Mouse (Mus musculus): ENCODE measurements around the gene Plcxd2.

Plcxd2 gene

DNA sequence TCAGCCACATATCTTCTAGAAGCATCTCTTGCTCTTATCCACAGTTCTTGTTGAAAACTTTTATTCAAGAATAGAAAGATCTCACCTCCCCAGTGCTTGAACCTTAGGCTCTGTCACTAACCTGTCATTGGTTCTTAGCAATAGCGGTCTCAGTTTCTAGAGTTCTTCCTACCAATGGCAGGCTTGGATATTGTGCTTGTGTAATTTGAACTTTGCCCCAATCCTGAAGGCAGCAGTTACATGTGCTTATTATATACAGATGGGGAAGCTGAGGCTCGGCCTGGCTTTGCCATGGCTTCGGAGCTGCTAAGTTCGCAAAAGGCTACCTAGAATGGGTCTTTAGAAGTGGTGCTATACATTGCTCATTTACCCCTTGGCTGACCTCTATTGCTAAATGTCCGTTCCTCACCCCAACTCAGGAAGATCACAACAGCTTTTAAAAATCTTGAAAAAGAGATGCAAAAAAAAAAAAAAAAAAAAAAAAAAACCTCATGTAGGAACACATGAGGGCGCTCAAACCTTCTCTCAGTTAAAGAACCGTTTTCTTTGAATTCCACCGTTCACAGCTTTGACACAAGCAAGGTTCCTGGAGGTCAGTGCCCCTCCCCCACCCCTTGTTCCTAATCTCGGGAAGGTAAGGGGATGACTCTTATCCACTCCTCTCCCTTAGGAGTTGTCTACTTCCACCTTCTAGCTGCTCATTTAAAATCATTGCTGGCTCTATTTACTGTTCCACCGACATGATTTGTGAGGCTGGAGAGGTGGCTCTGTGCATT is 18.9 kb downstream of the Plcxd2 start:
- DNase-seq (ENCODE audit: inconsistent age in 2 of 2, low spot score in 1 of 2), result peak in 1 of 2 experiments; percentile 33

DNA sequence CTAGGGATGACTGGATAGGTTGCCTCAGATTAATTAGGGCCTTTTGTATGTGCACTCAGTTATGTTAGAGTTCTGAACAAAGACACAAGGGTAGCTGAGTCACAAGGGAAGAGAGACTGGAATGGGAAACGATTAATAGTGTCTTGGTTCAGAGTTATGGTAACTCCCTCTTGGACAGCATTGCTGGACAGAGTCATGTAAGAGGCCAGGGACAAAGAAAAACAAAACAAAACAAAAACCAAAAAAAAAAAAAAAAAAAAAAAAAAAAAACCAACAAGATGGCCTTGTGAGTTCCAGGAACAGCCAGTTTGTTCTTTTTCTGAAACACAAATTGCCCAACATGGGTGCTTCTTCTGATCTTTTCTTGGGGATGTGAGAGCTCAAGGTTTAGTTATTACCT is 23.8 kb downstream of the Plcxd2 start:
- DNase-seq (ENCODE audit: inconsistent age in 2 of 2, low spot score in 1 of 2), result peak in 1 of 2 experiments; percentile 53

DNA sequence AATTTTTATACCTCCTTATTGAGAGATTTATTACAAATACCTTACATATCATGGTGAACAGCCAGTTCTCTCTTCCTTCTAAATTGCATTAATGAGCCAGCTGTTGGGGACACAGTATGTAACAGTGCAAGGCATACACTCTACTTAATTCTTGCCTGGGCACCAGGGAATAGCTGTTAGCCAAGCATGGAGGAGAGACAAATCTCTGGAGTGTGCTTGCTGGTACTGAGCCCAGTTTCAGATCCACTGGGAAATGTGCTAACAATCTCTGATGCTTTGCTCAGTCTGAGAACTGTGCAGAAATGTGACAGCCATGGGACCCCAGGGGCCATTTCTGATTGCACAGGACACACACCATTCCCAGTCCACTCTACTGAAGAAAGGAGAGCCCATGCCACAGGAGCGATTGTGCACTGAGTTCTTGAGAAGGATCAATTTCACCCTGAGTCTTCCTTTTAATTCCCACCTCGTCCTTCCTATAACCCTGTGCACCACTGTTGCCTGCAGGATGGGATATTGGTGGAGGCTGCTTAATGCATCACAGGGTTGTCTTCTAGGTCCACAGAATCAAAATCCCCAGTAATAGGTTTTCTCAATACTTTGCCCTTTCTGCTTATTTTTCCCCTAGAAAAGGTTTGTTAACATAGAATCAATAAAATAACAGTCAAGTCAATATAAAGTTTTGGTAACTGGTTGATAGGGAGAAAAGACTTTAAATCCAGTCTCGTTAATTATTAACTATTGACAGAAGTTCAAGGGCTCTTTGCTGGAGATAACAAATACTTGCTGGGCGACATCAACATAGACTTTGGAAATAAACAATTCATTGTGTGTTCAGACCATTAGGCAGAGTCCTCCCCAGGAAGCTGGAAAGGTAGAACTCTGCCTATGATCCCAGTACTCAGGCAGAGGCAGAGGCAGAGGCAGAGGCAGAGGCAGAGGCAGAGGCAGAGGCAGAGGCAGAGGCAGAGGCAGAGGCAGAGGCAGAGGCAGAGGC is 25.1 kb downstream of the Plcxd2 start:
- DNase-seq (ENCODE audit: inconsistent age in 2 of 2, low spot score in 1 of 2), result no peak

DNA sequence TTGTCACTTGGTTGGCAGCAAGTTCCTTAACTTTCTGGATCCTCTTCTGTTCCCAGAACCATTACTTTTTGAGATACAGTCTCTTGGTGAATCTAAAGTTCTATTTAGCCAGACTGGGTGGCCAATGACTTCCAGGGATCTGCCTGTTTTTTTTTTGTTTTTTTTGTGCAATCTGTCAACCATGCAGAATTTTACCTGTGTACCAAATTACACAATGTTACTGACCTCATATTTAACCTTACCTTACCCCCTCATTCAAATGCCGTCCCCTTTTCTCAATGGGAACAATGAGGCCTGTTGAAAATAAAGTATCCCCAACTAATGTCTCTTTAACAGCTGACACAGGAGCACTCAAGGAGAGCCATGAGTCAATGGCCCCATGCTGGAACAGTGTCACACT is 33.8 kb downstream of the Plcxd2 start:
- DNase-seq (ENCODE audit: inconsistent age in 2 of 2, low spot score in 1 of 2), result no peak

DNA sequence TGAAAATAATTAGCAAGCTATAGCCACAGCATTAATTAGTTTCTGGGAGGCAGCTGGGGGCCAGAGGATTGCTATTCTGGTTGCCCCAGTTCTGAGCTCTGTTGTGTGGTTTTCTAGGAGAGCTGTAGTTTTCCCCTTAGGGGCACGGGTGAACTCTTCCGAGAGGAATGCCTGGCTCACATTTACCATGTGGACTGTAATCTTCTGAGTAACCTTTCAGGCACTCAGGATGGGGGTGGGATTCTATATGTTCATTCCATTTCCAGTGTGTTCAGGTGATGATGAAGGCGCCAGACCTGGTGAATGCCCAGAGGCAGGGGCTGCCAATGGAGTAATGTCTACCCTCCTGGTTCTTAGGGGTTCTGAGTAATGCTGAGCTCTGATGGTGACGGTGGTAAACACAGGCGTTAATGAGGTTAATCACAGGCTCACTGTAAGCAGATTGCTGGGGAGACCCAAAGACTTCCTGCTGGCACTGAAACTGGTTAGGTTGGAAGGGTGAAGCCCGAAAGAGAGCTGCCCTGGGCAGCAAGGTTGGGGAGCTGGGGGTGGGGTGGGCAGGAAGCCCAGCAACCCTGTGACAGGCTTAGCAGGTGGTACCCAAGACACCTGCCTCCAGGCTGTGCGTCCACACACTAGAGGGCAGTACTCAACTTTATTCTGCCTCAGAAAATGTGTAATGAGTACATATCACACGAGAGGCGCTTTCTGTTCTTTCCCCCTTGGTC is 35.9 kb downstream of the Plcxd2 start:
- DNase-seq (ENCODE audit: inconsistent age in 2 of 2, low spot score in 1 of 2), result peak in 1 of 2 experiments; percentile 43

DNA sequence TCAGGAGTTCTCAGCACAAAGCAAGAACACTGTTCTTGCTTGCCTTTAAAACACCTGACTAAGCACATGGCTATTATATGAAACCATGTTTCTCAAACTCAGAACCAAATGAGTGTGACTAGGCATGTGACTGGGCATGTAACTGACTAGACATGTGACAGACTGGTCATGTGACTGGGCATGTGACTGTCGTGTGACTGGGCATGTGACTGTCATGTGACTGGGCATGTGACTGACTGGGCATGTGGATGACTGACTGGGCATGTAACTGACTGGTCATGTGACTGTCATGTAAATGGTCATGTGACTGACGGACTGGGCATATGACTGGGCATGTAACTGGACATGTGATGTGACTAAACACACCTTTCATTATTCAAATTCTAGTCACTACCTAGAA is 39.8 kb downstream of the Plcxd2 start:
- DNase-seq (ENCODE audit: inconsistent age in 2 of 2, low spot score in 1 of 2), result no peak

DNA sequence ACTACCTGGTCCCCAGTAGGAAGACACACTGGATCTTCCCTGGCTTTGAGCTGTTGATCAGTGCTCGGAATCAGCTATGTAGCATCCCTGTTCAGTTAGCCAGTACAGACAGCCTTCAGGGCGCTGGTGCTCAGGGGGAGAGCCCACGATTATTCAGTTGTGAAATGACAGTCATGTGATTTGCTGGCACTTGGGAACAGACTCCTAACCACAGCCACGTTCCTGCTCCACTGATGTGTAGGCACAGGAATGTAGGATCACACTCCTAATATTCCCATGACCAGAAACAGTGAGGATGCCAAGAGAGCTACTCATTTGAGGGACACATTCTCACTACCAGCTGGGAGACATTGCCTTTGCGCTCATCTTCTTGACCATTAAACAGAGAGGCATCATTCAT is 41.3 kb downstream of the Plcxd2 start:
- no peak for DNase-seq (ENCODE audit: inconsistent age in 2 of 2, low spot score in 1 of 2)

DNA sequence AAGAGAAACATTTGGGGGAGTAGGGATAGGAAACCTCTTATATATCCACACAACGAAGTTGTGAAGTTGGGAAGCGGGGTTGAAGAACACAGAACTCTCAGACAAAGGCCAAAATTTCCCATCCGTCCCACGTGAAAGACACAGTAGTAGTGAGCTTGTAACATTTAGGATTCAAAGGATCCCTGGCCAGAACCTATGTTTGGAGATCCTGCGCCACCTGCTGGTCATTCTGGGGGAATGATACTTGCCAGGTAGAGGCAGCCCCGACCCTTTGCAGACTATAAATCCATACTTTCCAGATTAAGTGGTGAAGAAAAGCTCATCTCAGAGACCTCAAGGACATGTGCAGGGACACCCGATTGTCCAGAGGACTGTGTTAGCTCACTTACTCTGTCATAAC is 42.5 kb downstream of the Plcxd2 start:
- peak; percentile 75 to 92 for DNase-seq (ENCODE audit: inconsistent age in 2 of 2, low spot score in 1 of 2)

DNA sequence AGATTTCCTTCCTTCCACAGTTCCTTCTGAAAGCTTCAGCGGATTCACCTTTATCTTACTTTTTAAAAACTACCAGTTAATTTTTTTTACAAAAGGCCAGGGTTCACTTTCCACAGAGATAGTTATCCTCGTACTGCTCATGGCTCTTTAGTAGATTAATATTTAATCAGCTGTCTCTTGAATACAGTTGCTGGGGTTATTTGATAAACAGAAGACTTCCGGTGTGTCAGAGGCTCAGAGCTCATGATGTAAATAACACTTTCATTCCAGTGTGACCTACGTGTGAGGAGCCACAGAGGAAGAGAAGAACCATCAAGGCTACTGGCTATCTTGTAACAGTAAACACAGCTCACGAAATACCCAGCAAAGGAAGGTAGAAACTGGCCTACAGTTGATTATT is 43.4 kb downstream of the Plcxd2 start:
- no peak for DNase-seq (ENCODE audit: inconsistent age in 2 of 2, low spot score in 1 of 2)

DNA sequence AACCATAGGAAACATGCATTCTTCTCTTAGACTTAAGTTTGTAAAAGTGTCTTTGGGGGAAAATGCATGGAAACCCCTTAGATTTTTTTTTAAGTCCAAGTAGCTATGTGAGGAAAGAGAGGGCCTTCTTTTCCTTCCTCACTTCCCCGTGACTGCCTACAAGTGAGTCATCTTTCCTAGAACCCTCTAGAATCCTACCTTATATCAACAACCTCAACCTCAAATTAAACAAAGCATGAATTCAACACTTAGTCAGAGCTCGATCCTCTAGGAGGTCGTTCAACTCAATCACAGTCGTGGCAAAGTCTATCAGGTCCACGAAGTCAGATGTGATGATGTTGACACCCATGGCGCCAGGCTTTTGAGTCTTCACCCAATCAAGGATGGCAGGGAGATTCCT is 45.2 kb downstream of the Plcxd2 start:
- DNase-seq (ENCODE audit: inconsistent age in 2 of 2, low spot score in 1 of 2), result no peak

DNA sequence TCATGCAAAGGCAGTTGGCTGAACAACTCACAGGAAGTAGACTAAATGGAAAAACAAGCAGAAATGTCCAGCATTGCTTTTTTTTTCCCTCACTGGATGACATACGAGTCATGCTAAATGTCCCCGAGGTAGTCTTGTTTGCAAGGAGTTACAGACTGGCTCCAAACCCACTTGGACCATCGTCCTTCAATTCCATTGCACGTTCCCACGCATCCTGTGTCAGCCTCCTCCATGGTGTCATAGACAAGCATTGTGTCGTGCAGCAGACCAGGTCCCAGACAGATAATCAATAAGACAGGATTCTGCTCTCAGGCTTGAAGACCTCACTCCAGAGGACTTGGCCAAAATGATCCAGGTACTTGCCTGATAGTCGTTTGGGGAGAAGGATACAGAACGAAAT is 46.2 kb downstream of the Plcxd2 start:
- no peak for DNase-seq (ENCODE audit: inconsistent age in 2 of 2, low spot score in 1 of 2)

DNA sequence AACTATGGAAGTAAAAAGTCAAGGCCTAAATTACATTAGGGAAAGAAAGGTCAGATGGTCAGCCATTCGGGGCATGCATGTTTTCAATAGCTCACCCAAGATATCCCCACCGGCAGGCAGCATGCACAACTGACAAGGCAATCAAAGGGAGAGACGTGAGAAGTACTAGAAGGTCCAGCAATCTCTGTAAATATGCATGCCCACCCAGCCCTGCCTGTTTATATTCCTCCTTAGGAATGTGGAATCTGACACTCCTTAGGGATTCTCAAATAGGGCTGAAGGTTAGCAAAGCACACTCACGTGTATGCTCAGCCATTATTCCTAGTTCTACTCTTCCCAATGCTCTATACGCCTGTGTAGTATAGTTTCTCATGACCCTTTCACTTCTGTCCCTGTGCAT is 46.9 kb downstream of the Plcxd2 start:
- no peak for DNase-seq (ENCODE audit: inconsistent age in 2 of 2, low spot score in 1 of 2)

DNA sequence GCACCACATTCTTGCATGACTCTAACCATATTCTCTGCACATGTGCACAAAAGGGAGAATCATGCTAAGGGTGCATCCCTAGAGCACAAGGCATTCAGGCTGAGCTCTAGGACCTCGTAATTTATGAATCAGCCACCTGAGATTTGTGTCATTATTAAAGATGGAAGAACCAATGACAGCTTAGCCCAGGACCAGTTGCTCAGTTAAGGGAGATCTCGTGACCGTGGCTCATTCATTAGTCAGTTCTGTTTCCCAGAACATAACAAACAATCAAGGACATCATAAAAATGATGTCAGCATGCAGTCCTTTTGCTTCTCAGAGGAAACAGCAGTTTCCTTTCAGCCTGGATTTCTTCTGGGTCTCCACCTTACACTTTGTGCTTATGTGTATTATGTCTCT is 49.0 kb downstream of the Plcxd2 start:
- DNase-seq (ENCODE audit: inconsistent age in 2 of 2, low spot score in 1 of 2), result peak in 1 of 2 experiments; percentile 64

DNA sequence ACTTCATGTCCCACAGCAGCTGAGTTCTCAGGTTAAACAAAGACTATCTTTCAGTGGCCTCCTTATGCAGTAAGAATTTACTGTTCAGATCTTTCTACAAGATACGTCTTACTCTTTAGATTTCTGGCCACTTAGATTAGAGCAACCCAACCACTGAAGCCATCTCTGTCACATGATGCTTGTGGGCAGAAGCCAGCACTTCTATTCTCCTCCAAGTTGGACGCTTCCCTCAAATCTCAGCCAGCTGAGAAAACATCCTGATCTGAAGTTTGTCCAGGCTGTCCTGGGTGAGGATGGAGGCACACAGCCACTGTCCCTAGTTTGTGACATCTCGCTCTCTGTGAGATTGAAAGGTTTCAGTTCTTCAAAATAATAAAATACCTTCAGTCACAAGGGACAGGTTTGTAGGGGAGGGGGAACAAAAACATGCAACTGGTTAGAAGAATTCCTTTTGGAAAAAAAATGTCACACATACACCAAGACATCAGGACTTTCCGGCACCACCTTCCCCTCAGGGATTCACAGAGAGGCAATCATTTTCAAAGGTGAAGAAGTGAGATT is 53.5 kb downstream of the Plcxd2 start:
- DNase-seq (ENCODE audit: inconsistent age in 2 of 2, low spot score in 1 of 2), result no peak

DNA sequence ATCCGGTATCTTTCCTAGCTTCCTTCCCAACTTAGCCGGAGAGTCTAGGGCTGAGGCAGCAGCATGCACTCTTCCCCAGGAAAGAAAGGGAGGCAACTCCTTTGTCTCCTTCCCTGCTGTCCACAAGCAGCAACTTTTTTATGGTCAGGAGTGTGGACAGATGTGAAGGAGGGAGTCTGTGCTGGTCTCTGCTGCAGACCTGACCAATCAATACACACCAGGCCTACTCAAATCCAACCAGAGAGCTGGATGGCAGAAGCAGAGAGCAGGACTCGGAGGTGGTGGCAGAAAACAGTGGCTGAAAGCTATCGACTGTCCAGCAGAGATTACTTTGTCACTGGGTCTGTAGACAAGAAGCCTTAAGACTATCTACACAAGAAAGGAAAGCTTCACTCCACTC is 56.6 kb downstream of the Plcxd2 start, which contains the start of gene Phldb2:
Gene Phldb2, minus strand, starts transcription at position 205 of the 400 bp plus-strand sequence.
- DNase-seq (ENCODE audit: inconsistent age in 2 of 2, low spot score in 1 of 2), result no peak

DNA sequence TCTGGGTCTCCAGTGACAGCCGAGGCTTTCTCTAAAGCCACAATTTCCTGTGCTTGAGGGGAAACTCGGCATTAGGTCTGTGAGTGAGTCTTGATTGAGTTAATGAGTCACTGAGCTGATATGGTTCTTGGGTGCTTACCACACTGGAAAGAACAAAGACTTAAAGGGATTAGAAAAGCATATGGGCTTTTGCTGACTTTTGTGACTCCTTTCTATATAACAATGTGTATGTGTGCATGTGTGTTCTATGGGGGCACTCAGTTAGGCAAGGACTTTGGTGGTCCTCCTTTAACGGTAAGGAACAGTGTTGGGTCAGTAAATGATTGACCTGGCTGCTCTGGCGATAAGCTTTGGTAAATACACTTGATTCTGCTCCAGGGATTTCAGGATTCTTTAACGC is 57.5 kb downstream of the Plcxd2 start:
- no peak for DNase-seq (ENCODE audit: inconsistent age in 2 of 2, low spot score in 1 of 2)

DNA sequence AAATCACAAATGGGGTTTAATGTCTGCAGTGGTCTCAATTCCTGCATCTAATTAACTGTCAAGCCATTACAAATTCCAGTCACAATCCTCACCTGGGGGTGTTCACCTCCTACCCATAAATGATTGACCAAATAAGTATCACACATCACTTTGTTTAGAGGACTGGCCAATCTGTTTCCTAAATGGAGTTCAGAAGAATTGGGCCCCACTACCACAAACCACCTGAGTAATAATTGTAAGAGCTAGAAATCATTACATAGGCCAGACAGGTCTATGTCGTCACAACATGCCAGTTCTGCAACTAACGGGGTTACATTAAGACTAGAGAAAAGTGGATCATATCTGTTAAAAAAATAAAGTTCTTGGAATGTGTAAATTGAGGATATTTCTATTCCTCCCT is 58.0 kb downstream of the Plcxd2 start:
- DNase-seq (ENCODE audit: inconsistent age in 2 of 2, low spot score in 1 of 2), result no peak

DNA sequence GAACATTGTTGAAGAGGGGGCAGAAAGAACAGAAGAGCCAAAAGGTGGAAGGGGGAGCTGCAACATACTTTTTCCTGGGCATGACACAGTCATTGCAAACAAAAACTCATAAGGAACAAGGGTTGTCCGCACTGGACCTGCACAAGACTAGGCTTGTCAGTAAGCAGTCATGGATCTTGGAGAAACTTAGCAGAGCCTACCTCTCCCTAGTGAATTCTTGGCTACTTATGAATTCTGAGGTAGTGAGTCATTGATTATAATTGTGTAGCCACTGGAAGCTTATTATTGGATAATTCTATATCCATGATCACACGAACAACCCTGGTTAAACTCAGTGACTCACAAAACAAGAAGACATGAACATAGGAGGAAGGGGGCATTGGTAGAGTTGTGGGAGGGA is 63.7 kb downstream of the Plcxd2 start:
- no peak for DNase-seq (ENCODE audit: inconsistent age in 2 of 2, low spot score in 1 of 2)

DNA sequence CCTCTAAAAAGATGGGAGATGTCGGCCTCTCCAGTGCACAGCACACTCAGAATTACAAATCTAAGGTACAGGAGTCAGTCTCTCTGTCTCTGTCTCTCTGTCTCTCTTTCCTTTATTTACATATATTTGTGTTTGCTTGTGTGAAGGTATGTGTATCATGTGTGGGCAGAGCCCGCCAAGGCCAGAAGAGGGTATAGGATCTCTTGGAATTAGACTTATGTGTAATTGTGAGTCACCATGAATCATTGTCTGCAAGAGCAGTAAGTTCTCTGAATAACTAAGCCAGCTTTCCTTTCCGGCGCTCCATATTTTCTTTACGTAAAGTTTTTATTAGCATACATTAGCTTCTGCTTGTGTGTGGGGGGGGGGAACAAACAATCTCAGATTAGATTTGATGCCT is 64.4 kb downstream of the Plcxd2 start:
- DNase-seq (ENCODE audit: inconsistent age in 2 of 2, low spot score in 1 of 2), result no peak

DNA sequence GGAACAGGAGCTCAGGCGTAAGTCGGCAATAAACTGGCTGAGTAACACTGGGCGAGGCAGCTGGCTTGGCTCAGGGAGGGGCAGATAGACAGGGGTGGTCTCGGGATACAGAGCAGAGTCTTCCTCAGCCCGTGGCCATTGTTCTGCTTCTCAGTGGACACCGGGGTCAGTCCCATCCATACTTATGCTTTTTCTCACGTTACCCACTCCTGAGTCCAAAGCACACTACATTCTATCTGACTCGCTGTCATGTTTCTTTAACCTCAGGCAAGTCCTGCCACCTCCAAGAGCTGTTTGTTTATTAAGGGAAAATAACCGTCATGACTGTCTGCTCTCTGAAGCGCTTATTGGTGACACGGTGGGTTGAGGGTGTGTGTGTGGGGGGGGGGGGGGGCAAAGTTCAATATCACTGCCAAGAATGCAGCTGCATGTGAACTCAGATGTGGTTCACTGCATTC is 64.8 kb downstream of the Plcxd2 start:
- no peak for DNase-seq (ENCODE audit: inconsistent age in 2 of 2, low spot score in 1 of 2)
